Mouse (Mus musculus): Measurements from ENCODE around the gene Zmpste24. TPM values are rescaled to one million over a fixed set of nuclear protein-coding genes. Genes with fewer than 3 reads are reported as not detected.

The Zmpste24 gene
- total RNA-seq (2015) (61.3 and 63.0 TPM in 2 replicates), total RNA-seq (2017) (62.0 and 80.7 TPM in 2 replicates)

DNA sequence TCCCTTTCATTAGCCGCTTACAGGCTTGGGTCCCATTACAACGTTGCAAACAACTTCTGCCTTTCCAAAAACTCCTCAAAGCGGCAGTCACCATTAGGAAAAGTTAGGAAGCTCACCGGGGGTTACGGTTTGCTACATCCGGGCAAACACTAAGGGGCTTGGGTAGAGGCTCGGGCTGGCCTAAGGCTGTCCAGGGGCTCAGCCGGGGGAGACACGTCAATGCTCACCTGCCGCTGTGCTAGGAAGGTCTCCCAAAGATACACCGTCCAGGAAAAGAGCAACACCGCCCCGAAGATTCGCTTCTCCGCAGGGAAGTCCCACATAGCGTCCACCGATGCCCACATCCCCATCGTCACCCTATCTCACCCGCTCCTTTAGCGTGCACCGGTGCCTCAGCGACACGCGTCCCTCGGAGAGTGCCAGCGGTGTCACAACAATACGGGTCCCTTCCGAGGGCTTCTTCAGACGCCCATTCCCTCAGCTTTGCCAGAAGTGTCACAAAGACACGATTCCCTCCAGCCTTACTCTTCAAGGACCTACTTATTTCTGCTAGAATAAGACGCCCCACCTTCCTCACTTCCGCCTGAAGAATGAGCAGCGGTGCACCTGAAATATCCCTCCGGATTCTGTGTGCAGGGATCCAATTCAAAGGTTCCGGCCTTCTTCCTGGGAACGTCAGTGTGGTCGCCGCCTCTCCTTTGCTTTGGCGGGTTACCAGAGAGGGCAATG is at the start of gene Zmpste24:
Zmpste24 (minus strand) TSS at position 592 of the 729 bp plus-strand sequence.
- peak; percentile 88 for ATAC-seq (ENCODE audit: poor library complexity, severe bottlenecking)

DNA sequence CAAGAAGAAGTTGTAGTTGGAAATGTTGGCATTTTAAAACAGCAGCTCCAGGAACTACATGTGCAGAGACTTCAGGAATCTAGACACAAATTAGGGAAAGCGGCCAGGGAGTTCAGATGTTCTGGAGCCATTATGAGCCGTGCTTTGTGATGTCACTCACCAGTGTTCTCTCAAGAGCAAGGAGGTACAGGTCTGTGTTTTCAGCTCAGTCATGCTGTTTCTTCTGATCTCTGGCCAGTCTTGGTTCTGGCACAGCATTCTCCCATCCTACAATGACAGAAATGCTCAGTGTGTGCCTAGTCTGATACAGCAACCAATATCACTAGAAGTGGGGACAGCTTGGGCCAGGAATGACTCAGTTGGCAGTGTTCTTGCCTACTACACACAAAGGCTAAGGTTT is 11.1 kb upstream of the Zmpste24 start, which contains the start of gene Tmco2:
Tmco2 (minus strand) TSS at position 101 of the 400 bp plus-strand sequence.
- no peak for ATAC-seq (ENCODE audit: poor library complexity, severe bottlenecking)

DNA sequence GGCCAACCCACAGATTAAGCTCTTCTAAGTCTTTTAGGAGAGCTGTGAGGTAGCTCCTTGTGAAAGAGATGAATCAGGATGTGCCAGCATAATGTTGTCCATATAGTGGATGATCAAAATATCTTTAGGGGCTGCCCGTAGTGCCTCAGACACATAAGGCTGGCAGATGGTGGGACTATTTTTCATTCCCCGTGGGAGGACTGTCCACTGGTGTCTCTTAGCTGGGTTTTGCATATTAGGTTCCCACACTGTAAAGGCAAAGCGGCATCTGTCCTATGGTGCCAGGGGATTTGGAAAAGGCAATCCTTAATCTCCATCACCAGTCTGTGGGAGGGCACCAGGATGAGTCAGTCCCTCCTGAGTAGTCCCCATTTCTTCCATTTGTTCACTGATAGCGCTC is 5.3 kb upstream of the Zmpste24 start:
- ATAC-seq (ENCODE audit: poor library complexity, severe bottlenecking) = no peak

GRCm38 (mm10) chr4:121090211-121090610 is 7.8 kb downstream of the Zmpste24 start:
- no peak for ATAC-seq (ENCODE audit: poor library complexity, severe bottlenecking)

DNA sequence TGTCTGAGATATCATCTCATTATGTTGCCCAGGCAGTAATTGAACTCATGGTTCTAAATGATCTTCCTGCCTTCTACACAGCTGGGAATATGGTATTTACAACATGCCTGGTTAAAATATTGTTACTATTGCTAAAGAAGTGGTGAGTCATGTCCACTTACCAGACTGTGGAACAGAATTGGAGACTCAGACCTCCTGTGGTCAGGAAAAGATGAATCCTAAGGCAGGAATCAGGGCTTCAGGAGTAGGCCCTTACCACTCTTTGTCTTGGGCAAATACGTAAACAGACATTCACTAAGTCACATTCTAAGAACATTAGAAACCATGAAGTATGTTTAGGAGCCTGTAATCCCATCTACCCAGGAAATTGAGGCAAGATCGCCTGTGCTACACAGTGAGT is 9.3 kb downstream of the Zmpste24 start:
- no peak for ATAC-seq (ENCODE audit: poor library complexity, severe bottlenecking)

- ATAC-seq (ENCODE audit: poor library complexity, severe bottlenecking) = no peak
Measured at GRCm38 (mm10) chr4:121084506-121084905, 13.5 kb downstream of the Zmpste24 start.

GRCm38 (mm10) chr4:121080395-121080794 is 17.6 kb downstream of the Zmpste24 start:
- ATAC-seq (ENCODE audit: poor library complexity, severe bottlenecking) = no peak

DNA sequence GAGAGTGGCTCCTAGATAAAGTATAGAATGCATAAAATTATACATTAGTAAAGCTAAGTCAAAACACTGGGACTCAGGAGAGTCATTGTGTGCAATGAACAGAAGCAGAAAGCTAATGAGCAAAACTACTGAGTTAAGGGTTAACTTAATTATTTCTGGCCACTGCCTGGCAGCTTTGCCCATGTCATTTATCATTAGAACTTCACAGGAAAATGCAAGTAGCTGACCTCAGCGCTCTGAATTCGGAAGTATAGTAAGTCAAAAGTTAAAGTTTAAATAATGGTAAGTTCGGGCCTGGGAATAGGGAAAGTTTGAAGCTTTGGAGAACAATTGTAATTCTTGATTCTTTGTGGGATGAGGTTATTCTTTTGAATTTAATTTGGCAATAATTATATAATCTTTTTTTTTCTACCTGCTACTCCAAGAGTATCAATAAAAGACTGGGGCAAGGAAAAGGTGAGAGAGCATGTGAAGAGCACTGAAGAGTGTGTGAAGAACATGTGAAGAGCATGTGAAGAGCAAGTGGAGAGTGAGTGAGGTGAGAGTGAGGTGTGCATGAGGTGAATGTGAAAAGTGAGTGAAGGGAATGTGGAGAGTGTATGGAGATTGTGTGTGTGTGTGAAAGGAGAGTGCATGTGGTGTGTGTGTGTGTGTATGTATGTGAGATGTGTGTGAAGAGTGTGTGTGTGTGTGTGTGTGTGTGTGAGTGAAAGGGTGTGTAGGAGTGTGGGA is 20.0 kb downstream of the Zmpste24 start:
- no peak for ATAC-seq (ENCODE audit: poor library complexity, severe bottlenecking)

GRCm38 (mm10) chr4:121074250-121074649 is 23.8 kb downstream of the Zmpste24 start:
- ATAC-seq (ENCODE audit: poor library complexity, severe bottlenecking) = no peak

DNA sequence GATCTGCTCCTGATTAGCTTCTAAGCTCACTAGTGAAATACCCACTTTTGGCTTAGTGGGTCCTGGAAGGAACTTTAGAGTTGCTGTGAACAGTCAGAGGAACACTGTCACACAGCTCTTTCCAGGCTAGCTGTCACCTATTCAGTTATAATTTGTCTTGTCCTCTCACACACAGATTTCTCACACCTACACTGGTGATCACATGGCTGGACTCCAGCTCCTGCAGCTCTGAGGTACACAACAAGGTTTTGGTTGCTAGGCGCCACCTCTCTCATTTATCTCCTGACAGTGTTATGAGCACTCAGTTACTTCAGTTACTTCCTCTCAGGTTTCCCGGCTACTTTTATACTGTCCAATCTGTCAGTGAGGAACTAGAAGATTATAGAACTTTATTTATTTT is 32.7 kb downstream of the Zmpste24 start:
- ATAC-seq (ENCODE audit: poor library complexity, severe bottlenecking) = no peak

- 0 out of 2 replicates have a peak, but pooled peaks have one; percentile 22 for ATAC-seq (ENCODE audit: poor library complexity, severe bottlenecking)
Measured at GRCm38 (mm10) chr4:121059218-121059617, 38.8 kb downstream of the Zmpste24 start.

- ATAC-seq (ENCODE audit: poor library complexity, severe bottlenecking) = no peak
Measured at GRCm38 (mm10) chr4:121057032-121057431, 41.0 kb downstream of the Zmpste24 start.

DNA sequence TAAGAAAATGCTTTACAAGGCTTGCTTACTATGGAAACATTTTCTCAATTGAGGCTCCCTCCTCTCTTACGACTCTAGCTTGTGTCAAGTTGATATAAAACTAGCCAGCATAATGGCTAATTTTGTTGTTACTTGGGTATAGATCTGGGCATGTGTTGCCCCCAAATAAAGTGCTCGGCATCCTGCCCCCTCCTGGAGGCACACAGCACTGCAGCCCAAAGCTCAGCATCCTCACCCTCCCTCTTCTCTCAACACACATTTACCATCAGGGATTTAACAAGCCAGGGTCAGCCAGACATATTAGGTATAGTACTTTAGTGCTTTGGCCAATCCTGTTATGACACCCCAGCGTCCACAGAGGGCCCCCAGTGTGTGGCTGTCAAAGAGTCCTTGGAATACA is 41.7 kb downstream of the Zmpste24 start:
- ATAC-seq (ENCODE audit: poor library complexity, severe bottlenecking) = peak; percentile 49; the same call in 1 of the 2 replicates

DNA sequence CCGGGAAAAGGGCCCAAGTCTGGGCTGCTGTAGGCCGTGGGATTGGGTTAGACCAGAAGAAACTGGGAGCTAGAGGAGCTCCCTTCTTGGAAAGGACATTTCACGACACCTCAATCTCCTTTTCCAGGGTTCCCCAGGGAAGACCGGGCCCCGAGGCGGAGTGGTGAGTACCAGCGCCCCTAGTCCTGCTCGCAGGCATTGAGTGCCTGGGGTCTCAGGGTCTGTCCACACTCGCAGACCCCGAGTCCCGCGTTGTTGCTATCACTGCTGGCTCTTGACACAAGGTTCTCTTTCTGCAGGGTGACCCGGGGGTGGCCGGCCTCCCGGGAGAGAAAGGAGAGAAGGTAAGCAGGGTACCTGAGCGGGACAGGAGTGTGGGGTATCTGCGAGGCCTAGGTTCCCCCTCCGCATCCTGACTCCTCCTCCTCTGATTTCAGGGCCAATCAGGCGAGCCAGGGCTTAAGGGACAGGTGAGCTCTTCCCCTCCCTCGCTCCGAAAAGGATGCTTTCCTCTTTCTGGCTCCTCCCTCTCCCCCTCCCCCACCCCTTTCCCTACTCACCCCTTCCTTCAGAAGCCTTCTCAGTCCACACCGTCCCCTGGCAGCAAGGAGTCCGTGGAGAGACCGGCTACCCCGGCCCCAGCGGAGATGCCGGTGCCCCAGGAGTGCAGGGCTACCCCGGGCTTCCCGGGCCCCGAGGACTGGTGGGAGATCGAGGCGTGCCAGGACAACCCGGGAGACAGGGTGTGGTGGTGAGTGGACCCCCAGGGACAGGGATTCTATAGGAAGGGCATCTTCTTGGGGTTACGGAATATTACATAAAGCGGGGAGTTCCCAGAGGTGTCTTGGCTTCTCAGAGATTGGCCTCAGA is 45.4 kb downstream of the Zmpste24 start:
- no peak for ATAC-seq (ENCODE audit: poor library complexity, severe bottlenecking)

- no peak for ATAC-seq (ENCODE audit: poor library complexity, severe bottlenecking)
Measured at GRCm38 (mm10) chr4:121051863-121052262, 46.2 kb downstream of the Zmpste24 start.

DNA sequence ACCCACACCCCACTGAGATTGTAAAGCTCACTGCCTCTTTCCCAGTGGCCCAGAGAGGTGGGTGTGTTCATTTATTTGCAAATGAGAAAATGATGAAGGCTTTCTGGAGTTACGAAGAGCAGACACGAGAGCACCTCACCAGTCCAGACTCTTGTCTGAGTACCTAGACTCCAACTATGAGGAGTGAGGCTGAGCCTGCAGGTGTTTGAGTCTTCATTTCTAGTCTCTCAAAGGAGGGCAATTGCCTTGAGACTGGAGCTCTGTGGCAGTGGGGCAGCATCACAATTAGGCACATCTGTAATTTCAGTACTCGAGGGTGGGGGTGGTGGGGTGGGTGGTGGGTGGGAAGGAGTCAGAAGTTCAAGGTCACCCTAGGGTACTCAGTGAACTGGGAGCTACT is 55.1 kb downstream of the Zmpste24 start:
- no peak for ATAC-seq (ENCODE audit: poor library complexity, severe bottlenecking)

DNA sequence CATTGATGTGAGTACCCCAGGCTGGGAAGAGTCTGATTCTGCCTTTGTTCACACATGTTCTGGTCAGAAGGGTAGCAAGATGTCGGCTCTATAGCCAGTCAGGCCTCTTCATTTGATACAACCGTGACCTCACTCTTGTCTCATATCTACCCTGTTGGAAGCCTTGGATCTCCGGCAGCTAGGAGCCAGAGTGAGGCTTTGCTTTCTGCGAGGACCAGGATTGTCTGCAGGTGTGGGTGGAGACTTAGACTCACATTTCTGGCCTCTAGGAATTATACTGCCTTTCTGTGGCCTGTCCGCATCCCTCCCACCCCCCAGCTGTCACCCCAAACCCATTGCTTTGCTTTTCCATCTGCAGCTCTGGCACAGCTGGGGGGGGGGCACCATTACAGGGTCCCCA is 55.6 kb downstream of the Zmpste24 start:
- no peak for ATAC-seq (ENCODE audit: poor library complexity, severe bottlenecking)

DNA sequence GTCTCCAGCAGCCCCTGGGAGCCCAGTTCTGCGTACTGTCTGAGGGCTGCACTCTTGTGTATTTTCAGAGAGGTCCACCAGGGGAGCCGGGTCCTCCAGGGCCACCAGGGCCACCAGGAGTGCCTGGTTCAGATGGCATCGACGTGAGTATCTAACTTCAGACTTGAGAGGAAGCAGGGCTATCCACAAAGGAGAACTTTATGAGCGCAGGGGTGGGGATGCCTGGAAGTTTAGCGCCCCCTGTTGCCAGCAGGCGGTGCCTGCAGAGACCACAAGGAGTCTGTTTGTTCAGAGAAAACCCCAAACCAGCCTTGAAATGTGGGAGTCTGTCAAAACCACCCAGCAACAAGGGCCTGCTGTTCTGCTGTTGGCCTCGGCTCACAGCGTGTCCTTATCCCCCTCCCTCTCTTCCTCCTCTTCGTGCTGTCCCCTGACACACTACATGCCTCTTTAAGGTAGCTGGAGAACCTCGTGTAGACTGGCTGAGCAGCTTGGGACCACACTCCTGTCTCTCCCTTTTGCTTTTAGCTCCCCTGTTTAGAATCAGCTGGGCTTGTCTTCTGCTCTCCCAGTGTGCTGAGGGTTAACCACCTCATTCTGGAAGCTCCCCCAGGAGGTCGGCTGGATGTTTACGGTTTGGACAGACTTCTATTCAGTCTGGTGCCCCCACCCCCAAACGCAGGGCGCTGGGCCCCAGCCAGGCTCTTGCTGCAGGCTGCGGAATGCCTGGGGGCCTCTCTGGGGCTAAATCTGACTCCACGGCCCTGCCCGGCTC is 57.0 kb downstream of the Zmpste24 start:
- peak; percentile 90 for ATAC-seq (ENCODE audit: poor library complexity, severe bottlenecking)

- ATAC-seq (ENCODE audit: poor library complexity, severe bottlenecking) = peak; percentile 47
Measured at GRCm38 (mm10) chr4:121040323-121040722, 57.7 kb downstream of the Zmpste24 start.

Measured in megakaryocyte, adult 5-6 weeks (primary cell).